In genomic region chr10:116473759-116474549, GRCm38 (mm10) we compare ENCODE assay signal across 8 mouse cellular contexts. TPM values are rescaled to one million over a fixed set of nuclear protein-coding genes. Genes with fewer than 3 reads are reported as not detected.
DNase-seq lines count a peak whose midpoint lies in the region; ATAC-seq lines count a peak whose summit lies in the region.

Kcnmb4 (minus strand) TSS chr10:116473878.

- DNase-seq in CD8-positive naive resting alpha-beta T cell, adult 2 months (ENCODE audit: low read depth in 2 of 2, low spot score in 2 of 2) = peak; percentile 24 to 27
- peak; percentile 62 for DNase-seq in ZHBTc4 (ENCODE audit: low read depth, low spot score)
- peak; percentile 61 for DNase-seq in embryo, embryonic 9.5 days (ENCODE audit: extremely low spot score)
- DNase-seq in heart, postnatal 10 days = peak; percentile 30
- peak; percentile 38 to 48 for DNase-seq in layer of hippocampus, postnatal 25 days (ENCODE audit: extremely low spot score in 1 of 2, low spot score in 1 of 2)
- peak; percentile 9 for DNase-seq in lung, postnatal 10 days
- DNase-seq in retina, embryonic 14.5 days (ENCODE audit: low spot score) = peak; percentile 64

- no peak for ATAC-seq in monocyte, adult 5-6 weeks (replicated peaks; ENCODE audit: insufficient number of reproducible peaks, low FRiP score, low TSS enrichment, poor library complexity, severe bottlenecking)

- intact Hi-C loops in heart, postnatal 10 days (cut with DNase I) = loop anchor here (5.0 to 10.0 kb wide), 2 partner anchors 142 to 269 kb away; no protein-coding TSS in a partner anchor

RNA-seq across cellular contexts. Expression of gene Kcnmb4, which starts in this region (rescaled TPM):
- total RNA-seq in heart, postnatal 10 days (2021) = 1 to 10 TPM; 2.0 to 2.7 TPM
- 10 to 100 TPM; 75.3 to 77.9 TPM for total RNA-seq in layer of hippocampus, postnatal 25 days (2021)
- total RNA-seq in monocyte, adult 5-6 weeks (2017) = 1.8 TPM in 1 of 3 replicates, not detected in the others

Comparison
In these comparisons a context has a peak if more than half of its experiments do, and no peak if none do; other contexts are left out.
1. RNA of gene Kcnmb4 (total RNA-seq): 75.3 to 77.9 TPM in layer of hippocampus, postnatal 25 days; 2.0 to 2.7 TPM in heart, postnatal 10 days and 1.8 TPM in monocyte, adult 5-6 weeks; every median in the first group is over 10 times any median in the second.
2. DNase-seq: peak in every context shown above with its lines; median percentile 64 in retina, embryonic 14.5 days; 62 in ZHBTc4; 61 in embryo, embryonic 9.5 days; 43 in layer of hippocampus, postnatal 25 days; 30 in heart, postnatal 10 days; 26 in CD8-positive naive resting alpha-beta T cell, adult 2 months; 9 in lung, postnatal 10 days.